Mouse (Mus musculus) MEL-GATA-1-ER (cell line): ENCODE measurements around the gene Stx5a.
"Not testable (repeated sequence)": the region's sequence is repeated elsewhere in the genome, so short reads cannot be mapped to it uniquely, and the experiment has no call there.

ENCODE experiments used
- DNase-seq: peaks from one replicate; pipeline ENCODE4 v3.0.0-alpha.2; 2012; ENCODE audit warnings: low read depth; ENCODE audit errors: extremely low read depth

The Stx5a gene

DNA sequence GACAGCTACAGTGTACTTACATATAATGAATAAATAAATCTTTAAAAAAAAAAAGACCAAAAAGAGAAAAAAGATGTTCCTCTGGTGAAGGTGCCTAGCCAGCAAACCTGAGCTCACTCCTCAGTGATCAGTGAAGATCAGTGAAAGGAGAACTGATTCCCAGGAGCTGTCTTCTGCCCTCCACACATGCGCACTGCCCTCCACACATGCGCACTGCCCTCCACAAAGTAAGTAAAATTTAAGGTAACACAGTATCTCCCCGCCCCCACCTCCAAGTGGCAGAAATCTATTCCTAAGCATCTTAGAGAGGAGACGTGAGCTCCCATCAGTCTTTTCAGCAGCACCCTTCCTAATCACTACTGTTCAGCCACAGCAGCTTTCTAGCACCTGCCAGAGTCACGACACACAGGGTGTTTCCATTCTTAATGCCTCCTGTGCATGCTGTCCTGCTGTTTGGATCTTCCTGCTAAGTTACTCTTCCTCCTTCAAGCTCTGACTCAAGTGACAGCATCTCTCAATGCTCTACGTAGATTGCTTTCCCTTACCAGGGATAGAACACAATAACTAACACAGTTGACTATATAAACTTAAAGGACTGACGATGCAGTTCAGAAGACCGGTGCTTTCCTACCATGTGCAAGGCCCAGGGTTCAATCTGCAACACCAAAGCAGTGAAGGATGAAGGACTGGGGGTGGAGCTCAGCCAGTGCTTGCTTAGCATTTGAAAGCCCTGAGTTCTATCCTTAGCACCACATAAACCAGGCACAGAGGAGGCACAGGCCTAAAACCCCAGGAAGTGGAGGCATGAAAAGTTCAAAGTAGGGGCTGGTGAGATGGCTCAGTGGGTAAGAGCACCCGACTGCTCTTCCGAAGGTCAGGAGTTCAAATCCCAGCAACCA is 25.1 kb upstream of the Stx5a start:
- no peak for DNase-seq

DNA sequence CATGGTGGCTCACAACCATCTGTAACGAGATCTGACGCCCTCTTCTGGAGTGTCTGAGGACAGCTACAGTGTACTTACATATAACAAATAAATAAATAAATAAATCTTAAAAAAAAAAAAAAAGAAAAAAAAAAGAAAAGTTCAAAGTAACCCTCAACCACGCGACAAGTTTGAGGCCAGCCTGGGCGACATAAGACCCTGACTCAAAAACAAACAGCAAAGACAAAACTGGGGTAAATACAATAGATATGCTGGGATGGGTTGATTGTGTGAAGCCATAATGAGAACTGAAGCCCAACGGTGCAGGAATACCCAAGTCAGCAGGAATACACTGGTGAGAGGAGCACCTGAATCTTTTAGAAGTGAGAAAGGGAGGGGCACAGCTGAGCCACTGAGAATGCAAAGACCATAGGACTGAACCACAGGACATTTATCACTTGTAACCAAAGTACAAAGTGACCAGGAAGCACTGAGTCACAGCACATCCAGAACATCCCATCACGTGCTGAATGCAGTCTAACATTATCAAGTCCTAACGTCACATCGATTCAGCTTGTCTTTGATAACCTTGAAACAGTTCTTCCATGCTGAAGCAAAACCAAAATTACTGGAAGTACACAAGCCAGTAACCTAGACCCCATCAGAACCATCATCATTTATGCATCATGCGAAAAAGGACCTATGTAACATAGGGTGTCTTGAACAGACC is 24.3 kb upstream of the Stx5a start:
- no peak for DNase-seq

DNA sequence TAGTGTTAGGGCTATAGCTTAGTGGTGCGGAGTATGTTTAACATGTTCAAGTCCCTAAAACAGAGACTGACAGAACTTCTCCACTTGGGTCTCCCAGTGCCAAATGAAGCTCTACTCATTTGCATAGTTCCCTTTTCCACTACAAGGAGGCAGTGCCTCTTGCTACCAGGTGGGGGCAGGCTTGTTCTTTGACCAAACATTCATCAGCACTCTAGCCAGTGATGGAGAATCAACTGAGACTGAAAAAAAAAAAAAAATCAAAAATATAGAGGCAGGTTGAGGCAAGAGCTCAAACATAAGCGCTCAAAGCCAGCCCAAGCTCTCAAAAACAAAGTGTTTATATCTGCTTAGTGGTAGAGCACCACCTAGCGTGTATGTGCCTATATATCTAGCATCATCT is 22.9 kb upstream of the Stx5a start:
- DNase-seq = peak; percentile 86

DNA sequence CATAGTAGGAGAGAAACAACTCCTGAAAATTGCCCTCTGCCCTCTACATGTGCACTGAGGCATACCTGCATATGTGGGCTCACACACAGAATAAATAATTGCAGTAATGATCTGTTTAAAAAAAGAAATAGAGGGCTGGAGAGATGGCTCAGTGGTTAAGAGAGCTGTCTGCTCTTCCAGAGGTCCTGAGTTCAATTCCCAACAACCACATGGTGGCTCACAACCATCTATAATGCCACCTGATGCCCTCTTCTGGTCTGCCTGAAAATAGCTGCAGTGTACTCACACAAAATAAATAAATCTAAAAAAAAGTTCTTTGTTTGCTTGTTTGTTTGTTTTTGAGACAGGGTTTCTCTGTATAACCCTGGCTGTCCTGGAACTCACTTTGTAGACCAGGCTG is 22.2 kb upstream of the Stx5a start:
- DNase-seq = not testable (repeated sequence)

DNA sequence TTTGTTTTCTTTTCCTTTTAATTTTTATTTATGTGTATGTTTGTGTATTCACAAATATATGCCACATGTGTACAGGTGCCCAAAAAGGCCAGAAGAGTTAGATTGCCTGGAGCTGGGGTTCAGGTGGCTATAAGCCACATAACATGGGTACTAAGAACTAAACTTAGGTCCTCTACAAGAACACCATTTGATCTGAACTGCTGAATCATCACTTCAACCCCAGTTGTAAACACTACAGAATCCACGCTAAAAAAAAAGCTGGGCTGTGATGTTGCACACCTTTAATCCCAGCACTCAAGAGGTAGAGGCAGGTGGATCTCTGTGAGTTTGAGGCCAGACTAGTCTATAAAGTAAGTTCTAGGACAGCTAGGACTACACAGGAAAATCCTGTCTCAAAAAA is 19.8 kb upstream of the Stx5a start:
- DNase-seq = no peak

DNA sequence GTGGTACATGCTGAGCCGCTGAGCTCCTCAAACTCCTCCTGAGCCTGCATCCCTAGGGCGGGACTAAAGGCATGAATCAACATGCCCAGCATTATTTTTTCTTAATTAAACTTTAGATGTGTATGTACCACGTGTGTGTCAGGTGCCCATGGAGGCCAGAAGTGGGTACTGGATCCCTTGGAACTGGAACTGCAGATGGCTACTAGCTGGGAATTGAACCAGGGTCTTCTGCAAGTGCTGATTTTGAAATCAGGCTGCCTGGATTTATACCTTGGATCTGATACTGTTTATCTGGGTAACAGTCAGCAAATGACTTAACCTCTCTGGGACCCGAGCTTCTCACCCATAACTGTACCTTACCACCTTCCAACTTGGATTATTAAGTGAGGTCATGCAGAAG is 19.2 kb upstream of the Stx5a start:
- DNase-seq = no peak

DNA sequence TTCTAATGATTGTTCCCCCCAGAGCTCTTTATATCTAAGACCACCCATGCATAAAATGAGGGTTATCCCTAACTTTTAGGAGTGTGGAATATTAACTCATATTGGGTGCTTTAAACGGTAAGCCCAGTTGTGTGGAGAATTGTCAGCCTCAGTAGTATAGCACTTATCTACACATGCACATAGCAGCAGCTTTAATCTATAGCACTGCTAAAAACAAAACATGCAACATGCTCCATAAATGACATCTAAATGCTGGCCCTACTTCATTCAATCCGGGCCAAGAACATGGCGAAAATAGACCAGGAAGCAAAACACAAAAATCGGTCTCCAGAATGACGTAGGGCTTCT is 18.7 kb upstream of the Stx5a start:
- DNase-seq = no peak

DNA sequence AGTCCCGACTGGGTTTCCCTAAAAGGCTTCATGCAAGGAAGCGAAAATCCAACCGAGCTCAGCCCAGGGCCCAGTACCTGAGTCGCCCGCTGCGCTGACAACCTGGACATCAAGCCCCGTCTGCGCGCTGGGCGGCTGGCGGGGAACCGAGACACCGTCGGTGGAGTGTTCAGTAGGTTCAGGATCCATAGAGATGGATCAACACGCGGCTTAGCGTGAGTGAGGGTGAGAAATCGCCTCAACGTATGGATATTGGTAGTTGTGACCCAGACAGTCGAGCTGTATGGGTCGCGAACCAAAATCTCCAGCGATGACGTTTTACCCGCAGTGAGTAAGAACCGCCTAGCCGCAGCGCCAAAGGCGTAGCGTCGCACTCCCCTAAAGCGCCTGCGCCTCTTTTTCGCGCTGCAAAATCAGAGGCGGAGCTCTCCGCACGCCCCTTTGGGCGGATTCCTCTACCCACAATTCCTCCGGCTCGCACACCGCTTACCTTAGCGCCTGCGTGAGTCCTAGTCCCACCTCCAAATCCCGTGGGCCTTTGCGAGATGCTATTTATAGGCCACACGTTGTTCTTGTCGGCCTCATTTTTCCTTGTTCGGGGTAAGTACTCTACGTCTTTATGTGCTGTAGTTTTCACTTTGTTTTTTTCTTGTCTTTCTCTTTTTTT is 18.2 kb upstream of the Stx5a start, which contains the start of gene Slc3a2:
Slc3a2 (minus strand) TSS at position 463 of the 667 bp plus-strand sequence.
- DNase-seq = peak; percentile 96

DNA sequence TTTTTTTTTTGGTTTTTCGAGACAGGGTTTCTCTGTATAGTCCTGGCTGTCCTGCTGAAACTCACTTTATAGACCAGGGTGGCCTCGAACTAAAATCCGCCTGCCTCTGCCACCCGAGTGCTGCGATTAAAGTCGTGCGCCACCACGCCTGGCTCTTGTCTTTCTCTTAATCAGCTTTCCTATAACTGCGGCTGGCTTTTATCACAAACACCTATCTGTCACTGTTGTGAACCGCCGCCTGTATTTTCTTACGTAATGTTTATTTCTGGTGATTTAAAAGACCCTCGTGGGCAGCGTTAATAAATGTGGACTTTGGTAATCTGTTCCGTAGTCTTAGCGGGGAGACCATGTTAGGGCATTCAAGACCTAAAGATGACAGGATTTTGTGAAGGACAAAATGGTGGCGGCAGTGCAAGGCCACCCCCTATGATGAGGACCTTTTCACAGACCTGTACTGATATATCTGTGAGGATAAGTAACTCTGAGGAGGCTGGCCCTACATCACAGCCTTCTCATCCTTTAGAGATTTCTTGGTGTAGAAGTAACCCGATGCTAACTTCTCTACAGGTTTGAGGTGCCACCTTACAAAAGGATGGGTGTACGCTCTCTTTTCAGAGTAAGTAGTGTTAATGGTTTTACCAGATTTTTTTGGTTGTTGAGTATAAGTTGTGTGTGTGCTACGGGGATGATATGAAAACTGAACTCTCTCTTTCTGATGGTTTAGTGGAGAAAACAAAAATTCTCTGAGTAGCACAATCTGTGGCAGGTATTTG is 17.5 kb upstream of the Stx5a start:
- no peak for DNase-seq

DNA sequence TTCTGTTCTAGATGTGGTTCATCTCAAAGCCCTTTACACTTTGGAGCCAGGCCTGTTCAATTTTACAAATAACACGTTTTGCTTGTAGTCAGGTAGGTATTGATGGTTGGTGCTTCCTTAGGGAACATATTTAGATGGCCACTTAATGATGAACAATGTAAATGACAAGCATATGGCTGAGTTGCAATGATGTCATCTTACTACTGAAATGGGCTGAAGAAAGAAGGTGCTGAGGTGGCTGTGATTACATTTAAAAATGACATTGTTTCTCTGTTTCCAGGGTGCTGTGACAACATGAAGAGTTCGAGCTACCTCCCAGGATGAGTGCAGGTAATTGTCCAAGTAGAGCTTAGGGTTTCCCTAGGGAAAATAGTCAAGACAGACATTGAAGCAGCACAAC is 16.8 kb upstream of the Stx5a start:
- no peak for DNase-seq

DNA sequence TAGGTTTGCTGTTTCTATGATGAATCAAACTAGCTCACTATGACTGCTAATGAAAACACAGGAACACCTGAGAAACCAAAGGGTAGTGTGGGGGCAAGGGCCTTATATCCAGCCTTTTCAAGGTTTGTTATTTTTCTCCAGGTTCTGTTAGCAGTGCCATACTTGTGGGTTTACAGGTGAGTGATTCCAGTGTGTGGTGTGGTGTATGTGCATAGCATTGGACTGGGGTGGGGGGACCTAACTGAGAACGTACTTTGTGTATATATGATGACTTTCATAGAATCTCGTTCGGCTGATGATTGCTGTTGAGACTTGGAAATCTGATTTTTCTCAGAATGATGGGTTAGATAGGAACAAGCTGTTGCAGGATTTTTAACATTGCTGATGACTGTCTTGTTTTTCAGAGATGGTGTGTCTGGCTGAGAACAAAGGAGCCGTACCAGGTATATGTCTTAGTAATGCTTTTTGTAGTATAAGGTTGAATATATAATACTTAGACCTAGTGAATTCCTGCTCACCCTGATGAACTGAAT is 16.1 kb upstream of the Stx5a start:
- DNase-seq = no peak

DNA sequence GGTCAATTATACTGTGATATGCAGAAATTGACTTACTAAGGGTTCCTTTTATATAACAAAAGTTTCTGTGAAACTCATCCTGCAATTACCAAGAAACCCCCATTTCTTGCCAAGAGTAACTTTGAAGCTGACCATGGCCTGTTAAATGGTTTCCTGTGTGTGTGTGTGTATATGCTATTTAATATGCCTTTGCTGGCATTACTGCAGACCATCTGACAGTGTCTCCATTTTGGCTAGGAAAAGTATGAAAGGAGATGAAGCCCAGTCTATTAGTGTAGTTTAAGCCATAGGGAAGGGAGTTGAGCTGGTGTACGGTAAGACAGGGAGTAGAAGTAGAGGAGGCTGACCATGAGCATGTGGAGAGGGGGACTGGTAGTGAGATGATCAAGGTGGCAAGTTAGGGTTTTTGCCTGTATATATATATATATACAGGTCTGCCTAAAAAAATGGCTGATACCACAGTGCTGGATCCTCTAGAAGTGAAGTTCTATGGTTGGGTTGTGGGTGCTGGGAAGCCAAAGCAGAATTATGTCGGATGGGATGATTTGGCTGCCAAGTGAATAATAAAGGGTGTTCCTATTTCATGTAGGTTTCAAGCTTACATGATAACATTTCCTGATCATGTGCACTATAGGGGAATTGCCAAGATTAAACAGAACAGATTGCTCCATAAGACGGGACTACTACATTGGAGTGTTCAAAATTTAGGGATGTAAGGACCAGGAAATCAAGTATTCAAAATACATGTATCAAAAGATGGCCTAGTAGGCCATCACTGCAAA is 14.4 kb upstream of the Stx5a start:
- no peak for DNase-seq

DNA sequence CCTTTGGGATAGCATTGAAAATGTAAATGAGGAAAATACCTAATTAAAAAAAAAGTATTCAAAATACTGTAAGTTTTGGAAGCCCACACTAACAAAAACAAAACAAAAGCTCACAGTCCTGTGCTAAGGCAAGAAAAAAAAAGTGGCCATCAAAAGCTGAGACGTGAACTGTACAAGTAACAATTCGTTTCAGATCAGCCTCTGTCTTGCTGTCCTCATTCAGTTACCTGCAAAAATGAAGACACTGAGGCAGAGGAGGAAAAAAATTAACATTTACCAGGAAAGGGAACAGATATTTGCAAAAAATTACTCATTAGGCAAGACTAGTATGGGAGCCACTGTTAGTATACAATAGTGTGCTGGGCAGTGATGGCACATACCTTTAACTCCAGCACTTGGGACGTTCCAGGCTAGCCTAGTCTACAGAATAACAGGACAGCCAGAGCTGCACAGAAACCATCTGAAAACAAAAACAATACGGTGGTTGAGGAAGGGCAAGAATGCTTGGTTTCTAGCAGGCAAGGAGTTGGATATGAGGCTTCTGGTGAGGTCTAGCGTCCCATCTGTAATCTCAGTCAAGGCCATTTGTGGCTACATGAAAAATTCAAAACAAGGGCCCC is 13.6 kb upstream of the Stx5a start:
- DNase-seq = no peak

DNA sequence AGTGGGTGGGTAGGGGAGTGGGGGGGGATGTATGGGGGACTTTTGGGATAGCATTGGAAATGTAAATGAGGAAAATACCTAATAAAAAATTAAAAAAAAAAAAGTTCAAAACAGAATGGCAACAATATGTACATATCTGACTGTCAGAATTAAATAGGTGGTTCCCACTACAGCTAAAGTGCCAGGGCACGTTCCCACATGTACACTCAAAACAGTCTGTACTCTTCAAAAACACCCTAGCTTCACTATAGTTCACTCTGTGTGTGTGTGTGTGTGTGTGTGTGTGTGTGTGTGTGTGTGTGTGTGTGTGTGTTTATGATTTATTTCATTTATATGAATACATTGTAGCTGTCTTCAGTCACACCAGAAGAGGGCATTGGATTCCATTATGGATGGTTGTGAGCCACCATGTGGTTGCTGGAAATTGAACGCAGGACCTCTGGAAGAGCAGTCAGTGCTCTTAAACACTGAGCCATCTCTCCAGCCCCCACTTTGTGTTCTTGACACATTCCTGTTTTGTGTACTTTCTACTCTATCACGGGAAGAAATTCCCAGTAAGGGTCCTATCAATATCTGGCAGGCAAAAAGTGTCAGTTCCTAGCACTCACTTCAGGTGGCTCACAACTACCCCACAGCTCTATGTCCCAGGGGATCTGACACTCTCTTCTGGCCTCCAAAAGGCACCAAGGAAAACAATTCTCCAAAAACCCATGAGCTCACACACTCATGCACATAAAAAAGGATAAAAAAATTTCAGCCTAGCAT is 12.7 kb upstream of the Stx5a start:
- not testable (repeated sequence) for DNase-seq

DNA sequence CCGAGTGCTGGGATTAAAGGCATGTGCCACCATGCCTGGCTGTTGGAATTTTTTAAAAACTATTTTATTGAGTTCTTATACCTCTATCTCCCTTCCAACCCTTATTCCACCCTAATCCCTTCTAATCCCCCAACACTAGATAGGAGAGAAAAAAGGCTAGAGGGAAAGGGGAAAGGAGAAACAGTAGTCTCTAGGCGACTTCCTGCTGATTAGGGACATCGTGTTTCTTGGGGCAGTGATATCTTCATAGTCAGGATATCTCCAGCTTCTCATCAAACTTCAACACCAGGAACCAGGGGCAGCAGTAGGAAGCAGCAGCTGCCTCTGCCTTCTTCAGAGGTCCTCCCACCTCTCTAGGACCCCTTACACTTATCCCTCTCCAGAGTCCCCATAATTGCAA is 6.9 kb upstream of the Stx5a start:
- no peak for DNase-seq

DNA sequence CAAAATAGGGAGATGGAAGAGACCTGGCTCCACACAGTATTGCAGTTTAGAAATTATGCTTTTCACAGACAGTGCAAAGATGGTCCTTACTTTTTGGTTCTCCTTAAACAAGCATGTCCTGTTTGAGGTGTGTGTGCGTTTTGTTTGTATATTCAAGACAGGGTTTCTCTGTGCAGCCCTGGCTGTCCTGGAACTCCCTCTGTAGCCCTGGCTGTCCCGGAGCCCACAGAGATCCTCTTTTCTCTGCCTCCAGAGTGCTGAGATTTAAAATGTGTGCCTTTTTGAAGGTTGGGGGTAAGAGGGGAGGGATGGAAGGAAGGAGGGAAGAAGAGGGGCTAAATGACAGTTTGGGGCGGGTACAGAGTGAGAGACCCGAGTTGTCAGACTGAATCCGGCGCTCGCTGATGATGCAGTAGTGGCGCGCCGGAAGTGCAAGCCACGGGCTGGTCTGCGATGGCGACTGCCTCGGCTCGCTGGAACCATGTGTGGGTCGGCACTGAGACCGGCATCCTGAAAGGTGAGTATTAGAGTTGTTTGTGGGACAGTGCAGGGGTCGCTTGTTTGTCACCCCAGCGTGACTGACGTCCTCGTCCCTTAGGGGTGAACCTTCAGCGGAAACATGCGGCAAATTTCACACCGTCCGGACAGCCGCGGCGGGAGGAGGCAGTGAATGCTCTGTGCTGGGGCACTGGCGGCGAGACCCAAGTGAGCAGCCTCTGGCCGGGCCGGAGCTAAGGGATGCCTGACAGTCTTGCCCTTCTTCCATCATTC is 5.6 kb upstream of the Stx5a start, which contains the start of gene Wdr74:
Wdr74 (plus strand) TSS at position 439 of the 771 bp plus-strand sequence.
- no peak for DNase-seq

DNA sequence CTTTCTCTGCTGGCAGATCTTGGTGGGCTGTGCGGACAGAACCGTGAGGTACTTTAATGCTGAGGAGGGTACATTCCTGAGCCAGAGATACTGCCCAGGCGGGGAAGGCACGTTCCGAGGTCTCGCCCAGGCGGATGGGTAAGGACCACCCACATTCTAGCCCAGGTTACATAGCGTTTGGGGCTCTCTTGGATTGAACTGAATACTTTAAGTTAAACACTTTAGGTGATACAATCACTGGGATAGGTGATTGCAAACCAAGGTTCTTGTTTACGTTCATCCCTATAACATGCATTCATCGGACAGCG is 5.1 kb upstream of the Stx5a start:
- DNase-seq = no peak

DNA sequence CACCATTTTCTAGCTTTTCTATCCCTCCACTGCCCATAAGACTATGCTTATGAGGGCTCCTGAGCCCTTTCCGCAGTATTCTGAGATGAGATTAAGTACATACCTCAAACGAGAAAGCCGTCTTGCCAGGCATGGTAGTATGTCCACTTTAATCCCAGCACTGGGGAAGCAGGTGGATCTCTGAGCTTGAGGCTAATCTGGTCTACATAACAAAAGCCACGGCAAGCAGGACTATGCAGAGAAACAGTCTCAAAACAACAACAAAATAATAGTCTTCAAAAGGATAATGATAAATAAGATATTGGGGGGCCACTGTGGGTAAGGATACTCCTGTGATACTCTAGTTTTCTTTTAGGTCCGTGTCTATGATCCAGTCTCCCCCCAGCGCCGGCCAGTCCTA is 2.3 kb upstream of the Stx5a start:
- DNase-seq = no peak

DNA sequence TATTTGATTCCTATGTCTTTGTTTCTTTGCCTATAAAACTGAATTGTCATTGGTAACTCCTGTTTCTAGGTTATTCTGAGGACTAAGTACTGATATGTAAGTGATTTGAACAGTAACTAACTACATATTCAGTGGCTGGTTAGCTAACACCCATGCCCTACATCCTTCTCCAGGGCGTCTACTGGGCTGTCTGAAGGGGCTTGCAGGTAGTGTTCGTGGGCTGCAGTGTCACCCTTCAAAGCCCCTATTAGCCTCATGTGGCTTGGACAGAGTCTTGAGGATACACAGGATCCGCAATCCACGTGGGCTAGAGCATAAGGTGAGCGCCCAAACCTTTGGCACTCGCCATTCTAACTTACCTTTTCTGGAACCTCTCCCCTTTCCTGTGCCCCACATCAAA is 1.6 kb upstream of the Stx5a start:
- no peak for DNase-seq
